Mouse (Mus musculus) midbrain, embryonic 15.5 days (tissue): ENCODE data around the gene Fam19a5. TPM values are rescaled to one million over a fixed set of nuclear protein-coding genes. Genes with fewer than 3 reads are reported as not detected.

Source experiments
- ATAC-seq: fragments of 200-750 bp; cut with Nextera tagmentation; replicated peaks from 2 replicates; pipeline ENCODE4 v1.8.0; 2017; ENCODE audit warnings: moderate TSS enrichment
- H3K27ac ChIP-seq: fragments of 300-500 bp; sonication (generic); 2 replicates; pipeline ENCODE4 v1.5.1; 2015; ENCODE audit warnings: mild to moderate bottlenecking, inconsistent platforms
- H3K27me3 ChIP-seq: fragments of 300-500 bp; sonication (generic); replicated peaks from 2 replicates; pipeline ENCODE4 v1.6.1; 2015; ENCODE audit warnings: inconsistent platforms
- H3K36me3 ChIP-seq: fragments of 300-500 bp; sonication (generic); replicated peaks from 2 replicates; pipeline ENCODE4 v1.6.1; 2015; ENCODE audit warnings: inconsistent platforms
- H3K4me1 ChIP-seq: fragments of 300-500 bp; sonication (generic); 2 replicates; pipeline ENCODE4 v1.6.1; 2015; ENCODE audit warnings: inconsistent platforms
- H3K4me2 ChIP-seq: fragments of 300-500 bp; sonication (generic); 2 replicates; pipeline ENCODE4 v1.6.1; 2015; ENCODE audit warnings: inconsistent platforms, mild to moderate bottlenecking, moderate library complexity
- H3K4me3 ChIP-seq: fragments of 300-500 bp; sonication (generic); 2 replicates; pipeline ENCODE4 v1.5.1; 2015; ENCODE audit warnings: mild to moderate bottlenecking, inconsistent platforms
- H3K9ac ChIP-seq: fragments of 300-500 bp; sonication (generic); 2 replicates; pipeline ENCODE4 v1.6.1; 2015; ENCODE audit warnings: mild to moderate bottlenecking, inconsistent platforms
- H3K9me3 ChIP-seq: fragments of 300-500 bp; sonication (generic); 2 replicates; pipeline ENCODE4 v1.6.1; 2016; ENCODE audit warnings: inconsistent platforms
- WGBS: fragments of 180-500 bp; shearing (Covaris S2); methylation state at CpG from one replicate; pipeline ENCODE4 v1.1.7; 2015; ENCODE audit warnings: mixed read lengths; 5-methylcytosine and 5-hydroxymethylcytosine counted together
- polyA plus RNA-seq: library from polyadenylated mRNA; unstranded; fragments of >200 nt; fragmentation: Nextera tagmentation; extraction: Ambion mirVana; gene quantifications from 2 replicates; pipeline ENCODE4 v1.2.1, GENCODE M21; 2015

The Fam19a5 gene
- polyA plus RNA-seq, 1 experiment from 2014 or later, result 29.2 TPM

- WGBS, result 54% methylated on average over 9 of the region's 9 CpGs
- Histone ChIP-seq H3K4me3 (no peak overlapping the region), H3K27ac (no peak overlapping the region)
These were observed 171.1 kb downstream of the Fam19a5 start for GRCm38 (mm10) chr15:87715037-87715676.

GRCm38 (mm10) chr15:87717056-87717455, 173.0 kb downstream of the Fam19a5 start:
- Histone ChIP-seq H3K9ac (no peak overlapping the region), H3K4me1 (peaks cover 10% of the 10 kb centered on the region; the same call in 1 of the 2 replicates), H3K27me3 (no peaks in the 10 kb centered on the region), H3K4me3 (no peak overlapping the region), H3K27ac (no peak overlapping the region), H3K36me3 (no peaks in the 10 kb centered on the region), H3K4me2 (no peak overlapping the region), H3K9me3 (no peaks in the 10 kb centered on the region)
- 57% methylated on average over 5 of the region's 5 CpGs for WGBS
- no peak for ATAC-seq

More at GRCm38 (mm10) chr15:87715037-87715676, 171.1 kb downstream of the Fam19a5 start:
- H3K36me3 ChIP-seq, result no peaks in the 10 kb centered on the region
- H3K4me1 ChIP-seq, result peaks cover 18% of the 10 kb centered on the region; the same call in 1 of the 2 replicates
- ATAC-seq, result peak; percentile 70
- no peaks in the 10 kb centered on the region for H3K27me3 ChIP-seq
- no peak overlapping the region for H3K9ac ChIP-seq
- no peaks in the 10 kb centered on the region for H3K9me3 ChIP-seq
- no peak overlapping the region for H3K4me2 ChIP-seq

GRCm38 (mm10) chr15:87723455-87723986, 179.4 kb downstream of the Fam19a5 start:
- Histone ChIP-seq H3K4me3 (no peak overlapping the region), H3K4me1 (no peaks in the 10 kb centered on the region), H3K27ac (no peak overlapping the region), H3K4me2 (no peak overlapping the region), H3K9ac (no peak overlapping the region), H3K27me3 (no peaks in the 10 kb centered on the region), H3K36me3 (no peaks in the 10 kb centered on the region), H3K9me3 (no peaks in the 10 kb centered on the region)
- no peak for ATAC-seq
- WGBS, result 74% methylated on average over 5 of the region's 5 CpGs

DNA sequence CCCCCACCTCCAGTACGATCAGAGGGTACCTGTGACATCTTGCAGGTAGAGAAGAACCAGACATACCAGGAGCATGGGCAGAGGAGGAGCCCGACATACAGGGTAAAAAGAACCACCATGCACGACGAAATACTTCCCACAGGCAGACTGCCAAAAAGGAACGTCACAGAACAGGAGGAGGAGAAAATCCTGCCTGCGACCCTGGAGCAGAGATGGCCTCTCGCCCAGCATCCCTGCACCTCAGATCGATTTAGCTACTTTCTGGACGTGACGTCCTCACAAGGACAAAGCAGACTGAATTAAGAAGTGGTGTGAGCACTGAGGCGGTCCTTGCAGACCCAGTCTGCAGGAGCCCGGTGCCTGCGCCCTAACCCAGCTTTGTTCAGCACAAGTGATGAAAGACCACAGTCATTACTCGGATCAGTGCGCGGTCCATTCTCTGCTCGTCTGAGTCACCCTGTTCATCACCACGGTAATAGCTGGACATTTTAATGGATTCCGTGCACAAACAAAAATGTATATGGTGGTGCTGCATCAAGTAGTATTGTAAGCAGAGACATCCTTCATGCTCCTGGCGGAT, 182.6 kb downstream of the Fam19a5 start:
- 61% methylated on average over 20 of the region's 20 CpGs for WGBS
- no peak overlapping the region for H3K4me3 ChIP-seq
- H3K27me3 ChIP-seq, result no peaks in the 10 kb centered on the region
- no peaks in the 10 kb centered on the region for H3K4me1 ChIP-seq
- H3K9ac ChIP-seq, result no peak overlapping the region
- H3K27ac ChIP-seq, result 0 out of 2 replicates have a peak overlapping the region, but pooled peaks have one; percentile 30
- H3K4me2 ChIP-seq, result no peak overlapping the region
- H3K9me3 ChIP-seq, result no peaks in the 10 kb centered on the region
- H3K36me3 ChIP-seq, result no peaks in the 10 kb centered on the region
- ATAC-seq, result no peak

DNA sequence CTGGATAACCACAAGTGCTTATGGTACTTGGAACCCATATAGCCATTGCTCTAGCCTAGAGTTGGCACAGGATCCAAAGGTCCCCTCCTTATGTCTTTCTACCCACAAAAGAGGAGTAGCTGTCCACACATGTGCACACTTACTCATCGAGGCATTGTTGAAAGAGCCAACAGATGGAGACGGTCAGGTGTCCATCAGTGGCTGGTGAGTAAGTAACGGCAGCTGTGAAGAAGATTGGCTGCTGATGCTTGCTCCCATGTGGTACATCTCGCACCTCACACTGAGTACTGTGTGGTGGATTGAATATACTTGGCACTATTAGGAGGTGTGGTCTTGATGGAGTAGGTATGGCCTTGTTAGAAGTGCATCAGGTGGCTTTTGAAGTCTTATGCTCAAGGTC, 192.2 kb downstream of the Fam19a5 start:
- Histone ChIP-seq H3K4me3 (no peak overlapping the region), H3K4me1 (no peaks in the 10 kb centered on the region), H3K9ac (no peak overlapping the region), H3K27me3 (no peaks in the 10 kb centered on the region), H3K9me3 (no peaks in the 10 kb centered on the region), H3K27ac (no peak overlapping the region), H3K36me3 (no peaks in the 10 kb centered on the region), H3K4me2 (no peak overlapping the region)
- WGBS, result 97% methylated on average over 4 of the region's 4 CpGs
- ATAC-seq, result no peak

DNA sequence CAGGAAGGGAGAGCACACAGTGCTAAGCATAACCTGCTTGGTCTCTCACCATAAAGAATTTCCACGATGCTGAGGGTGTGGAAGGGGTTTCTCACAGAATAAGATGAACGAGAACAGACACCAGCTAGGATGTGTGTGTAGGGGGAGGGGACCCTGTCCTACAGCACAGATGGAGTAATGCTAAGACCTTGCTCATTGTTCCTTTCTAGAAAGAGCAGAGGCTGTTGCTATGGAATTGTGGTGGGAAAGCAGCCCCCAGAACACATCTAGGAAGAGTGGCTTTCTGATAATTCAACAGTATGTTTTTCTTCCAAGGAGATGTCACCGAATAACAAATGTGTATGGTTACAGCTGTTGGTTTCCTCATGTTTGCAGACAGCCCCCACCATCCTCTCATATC, 211.4 kb downstream of the Fam19a5 start:
- Histone ChIP-seq H3K27me3 (no peaks in the 10 kb centered on the region), H3K27ac (no peak overlapping the region), H3K9ac (no peak overlapping the region), H3K9me3 (no peaks in the 10 kb centered on the region), H3K4me2 (no peak overlapping the region), H3K36me3 (no peaks in the 10 kb centered on the region), H3K4me1 (0 out of 2 replicates have a peak, but pooled peaks cover 3% of the 10 kb centered on the region), H3K4me3 (no peak overlapping the region)
- 79% methylated on average over 3 of the region's 3 CpGs for WGBS
- ATAC-seq, result no peak

DNA sequence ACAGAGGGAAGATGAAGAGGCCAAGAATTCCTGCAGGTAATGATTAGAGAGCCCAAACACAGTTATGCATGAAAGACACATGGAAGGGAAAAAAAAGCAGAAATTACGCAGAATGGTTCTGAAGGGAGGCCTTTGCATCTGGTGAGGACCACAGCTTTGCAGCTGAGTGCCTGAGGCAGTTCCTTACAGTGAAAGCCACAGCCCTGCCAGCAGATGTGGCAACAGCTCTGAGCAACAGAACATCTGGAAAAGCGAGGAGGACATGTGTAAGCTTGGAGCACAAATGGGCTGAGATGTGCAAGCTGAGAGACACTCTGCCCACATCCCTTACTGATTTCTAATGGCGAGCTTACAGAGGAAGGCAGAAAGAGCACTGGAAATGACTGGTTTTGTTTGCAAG, 221.8 kb downstream of the Fam19a5 start:
- Histone ChIP-seq H3K9ac (no peak overlapping the region), H3K4me2 (no peak overlapping the region), H3K36me3 (no peaks in the 10 kb centered on the region), H3K27ac (no peak overlapping the region), H3K9me3 (no peaks in the 10 kb centered on the region), H3K27me3 (no peaks in the 10 kb centered on the region), H3K4me3 (no peak overlapping the region), H3K4me1 (no peaks in the 10 kb centered on the region)
- no peak for ATAC-seq
- WGBS, result 86% methylated on average over 3 of the region's 3 CpGs

GRCm38 (mm10) chr15:87773955-87774354, 229.9 kb downstream of the Fam19a5 start:
- H3K36me3 ChIP-seq, result no peaks in the 10 kb centered on the region
- H3K4me3 ChIP-seq, result no peak overlapping the region
- no peak overlapping the region for H3K4me2 ChIP-seq
- no peak overlapping the region for H3K27ac ChIP-seq
- no peak for ATAC-seq
- H3K9ac ChIP-seq, result no peak overlapping the region
- no peaks in the 10 kb centered on the region for H3K4me1 ChIP-seq
- no peaks in the 10 kb centered on the region for H3K9me3 ChIP-seq
- H3K27me3 ChIP-seq, result no peaks in the 10 kb centered on the region
- WGBS, result 58% methylated on average over 4 of the region's 4 CpGs

DNA sequence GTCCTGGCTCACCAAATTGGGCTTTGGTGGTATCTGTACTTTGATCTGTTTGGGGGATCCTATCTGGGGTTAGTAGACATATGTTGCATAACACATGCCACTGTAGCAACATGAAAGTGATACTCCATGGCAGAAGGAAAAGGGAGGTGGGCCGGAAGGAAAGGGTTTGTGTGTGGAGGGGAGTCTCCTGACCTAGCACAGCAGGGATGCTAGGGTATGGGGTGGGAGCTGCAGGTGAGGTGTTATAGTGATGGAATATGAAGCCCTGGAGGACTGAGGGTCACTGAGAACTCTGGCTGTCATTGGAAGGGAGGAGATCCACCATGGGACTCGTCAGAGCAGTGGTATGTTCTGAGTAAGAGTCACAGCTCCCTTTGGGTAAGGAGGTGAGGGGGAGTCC, 239.2 kb downstream of the Fam19a5 start:
- Histone ChIP-seq H3K4me2 (no peak overlapping the region), H3K4me3 (no peak overlapping the region), H3K9me3 (no peaks in the 10 kb centered on the region), H3K27ac (no peak overlapping the region), H3K27me3 (no peaks in the 10 kb centered on the region), H3K4me1 (no peaks in the 10 kb centered on the region), H3K9ac (no peak overlapping the region), H3K36me3 (no peaks in the 10 kb centered on the region)
- 86% methylated on average over 2 of the region's 2 CpGs for WGBS
- no peak for ATAC-seq

- Histone ChIP-seq H3K4me3 (no peak overlapping the region), H3K27ac (no peak overlapping the region), H3K36me3 (no peaks in the 10 kb centered on the region), H3K4me1 (no peaks in the 10 kb centered on the region), H3K4me2 (no peak overlapping the region), H3K9ac (no peak overlapping the region), H3K27me3 (no peaks in the 10 kb centered on the region), H3K9me3 (no peaks in the 10 kb centered on the region)
- WGBS, result 82% methylated on average over 4 of the region's 4 CpGs
- ATAC-seq, result no peak
These were observed 245.6 kb downstream of the Fam19a5 start for GRCm38 (mm10) chr15:87789671-87790070.

DNA sequence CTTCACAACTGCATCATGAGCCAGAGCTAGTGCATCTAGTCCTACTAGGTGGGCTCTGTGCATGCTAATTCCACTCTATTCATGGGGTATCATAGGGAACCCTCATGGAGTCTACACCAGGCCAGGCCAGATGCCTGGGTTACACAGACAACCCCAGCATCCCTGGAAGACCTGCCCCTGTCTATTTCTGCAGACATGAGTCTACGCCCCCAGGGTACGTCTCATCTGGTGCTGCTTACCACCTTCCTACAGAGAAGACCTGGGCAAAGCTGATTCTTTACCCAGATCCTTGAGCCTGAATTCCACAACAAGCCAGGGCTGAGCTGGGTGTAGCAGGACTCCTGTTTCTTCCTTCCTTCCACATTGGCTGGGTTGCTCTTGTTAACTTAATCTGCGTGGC, 249.6 kb downstream of the Fam19a5 start:
- 90% methylated on average over 3 of the region's 3 CpGs for WGBS
- no peaks in the 10 kb centered on the region for H3K9me3 ChIP-seq

DNA sequence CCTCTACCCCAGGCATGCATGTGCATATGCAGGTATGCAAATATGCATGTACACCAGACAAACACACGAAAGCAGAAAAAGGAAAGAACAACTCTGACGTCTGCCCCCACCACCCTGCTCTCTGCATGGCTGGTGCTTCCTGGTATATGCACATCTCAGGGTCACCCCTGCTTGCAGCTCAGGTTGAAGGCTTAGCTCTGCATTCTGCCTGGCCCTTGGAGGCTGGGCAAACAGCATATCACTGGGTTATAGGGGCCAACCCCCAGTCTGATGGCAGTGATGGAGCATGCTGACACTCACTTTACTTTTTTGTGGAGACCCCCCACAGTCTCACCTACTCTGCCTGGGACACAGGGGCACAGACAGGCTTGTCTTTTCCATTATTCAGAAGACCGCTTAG, 252.5 kb downstream of the Fam19a5 start:
- H3K9ac ChIP-seq, result no peak overlapping the region
- no peak for ATAC-seq
- no peaks in the 10 kb centered on the region for H3K9me3 ChIP-seq
- no peaks in the 10 kb centered on the region for H3K4me1 ChIP-seq
- H3K27me3 ChIP-seq, result no peaks in the 10 kb centered on the region
- H3K4me2 ChIP-seq, result no peak overlapping the region
- WGBS, result 80% methylated on average over 3 of the region's 3 CpGs
- H3K27ac ChIP-seq, result no peak overlapping the region
- no peak overlapping the region for H3K4me3 ChIP-seq
- H3K36me3 ChIP-seq, result no peaks in the 10 kb centered on the region

More for the DNA sequence above, 249.6 kb downstream of the Fam19a5 start:
- Histone ChIP-seq H3K9ac (no peak overlapping the region), H3K27ac (no peak overlapping the region), H3K4me1 (no peaks in the 10 kb centered on the region), H3K27me3 (no peaks in the 10 kb centered on the region), H3K36me3 (no peaks in the 10 kb centered on the region), H3K4me3 (no peak overlapping the region), H3K4me2 (no peak overlapping the region)
- no peak for ATAC-seq
